Mouse (Mus musculus) heart, postnatal 36 days (tissue): Measurements from ENCODE around the gene Srr. TPM values are rescaled to one million over a fixed set of nuclear protein-coding genes. Genes with fewer than 3 reads are reported as not detected.

ENCODE experiments used
- DNase-seq, 2 experiments: peaks; one replicate each; pipeline ENCODE4 v3.0.0; 2021 to 2022
- intact Hi-C: fragments of 180-260 bp; cut with DNase I; formaldehyde crosslinking; loops from one replicate; pipeline ENCODE4 v1.15.1; 2025
- total RNA-seq, 2 experiments: library from RNA; stranded (reverse); gene quantifications; 2 replicates each; pipeline ENCODE4 v1.2.3; 2021

Gene Srr
- 10 to 100 TPM; 27.1 to 28.6 TPM for total RNA-seq

DNA sequence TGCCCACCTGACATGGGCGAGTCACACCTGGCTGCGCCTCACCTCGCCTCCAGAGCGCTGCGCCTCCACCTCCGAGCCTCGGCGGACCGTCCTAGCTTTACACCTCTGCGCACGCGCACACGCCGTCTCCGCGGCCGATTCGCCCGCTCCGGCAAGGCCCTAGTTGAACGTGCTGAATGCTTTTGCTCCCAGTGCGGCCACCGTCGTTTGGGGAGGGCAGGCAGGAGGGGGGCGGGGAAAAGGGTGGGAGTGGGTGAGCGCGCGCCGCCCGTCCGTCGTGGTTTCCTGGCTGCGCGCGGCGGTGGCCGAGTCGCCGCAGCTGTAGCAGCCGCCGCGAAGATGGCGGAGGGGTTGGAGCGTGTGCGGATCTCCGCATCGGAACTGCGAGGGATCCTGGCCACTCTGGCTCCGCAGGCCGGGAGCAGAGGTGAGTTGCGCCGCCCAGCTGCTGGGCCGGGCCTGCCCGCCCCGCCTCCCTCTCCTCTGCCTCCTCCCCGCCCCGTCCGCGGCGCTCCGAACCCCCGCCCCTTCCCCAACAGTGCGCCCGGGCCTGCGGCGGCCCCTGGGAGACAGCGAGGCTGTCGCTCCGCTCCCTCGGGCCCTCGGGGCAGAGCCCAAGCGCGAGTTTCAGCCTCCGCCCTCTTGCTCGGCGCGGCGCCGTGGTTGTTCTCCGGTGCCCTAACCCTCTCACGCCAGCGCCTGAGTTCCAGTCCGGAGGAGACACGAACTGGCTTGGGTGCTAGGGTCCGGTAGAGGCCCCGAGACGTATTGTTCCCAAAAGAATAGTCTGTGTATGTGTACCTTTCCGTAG lies at the start of gene Srr, which contains the start of gene Smg6:
Srr (minus strand) TSS at position 372 of the 811 bp plus-strand sequence.
Smg6 (plus strand) TSS at position 247 of the 811 bp plus-strand sequence.
- intact Hi-C loops: loop anchor here (5.0 kb wide), 1 partner anchor 242 kb away; the partner anchor contains the start of gene Hic1
- DNase-seq: peak; percentile 89 to 94

DNA sequence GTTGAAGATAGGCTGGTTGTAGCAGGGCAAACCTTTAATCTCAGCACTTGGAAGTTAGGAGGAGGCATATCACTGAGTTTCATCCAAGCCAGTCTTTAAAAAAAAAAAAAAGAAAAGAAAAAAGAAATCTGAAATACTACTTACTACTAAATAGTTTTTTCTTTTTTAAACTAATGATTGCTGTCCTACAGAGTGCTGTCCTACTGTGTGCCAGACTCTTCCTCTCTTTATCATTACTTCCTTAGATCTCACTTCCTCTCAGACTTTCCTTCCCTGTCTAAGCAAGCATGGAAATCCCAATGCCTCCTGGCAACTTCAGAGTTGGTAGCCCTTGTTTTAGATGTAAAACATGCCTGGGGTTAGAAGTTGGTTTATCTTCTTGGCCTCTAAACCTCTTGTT lies 48.9 kb upstream of the Srr start:
- DNase-seq: no peak
- intact Hi-C loops: no loop called here

DNA sequence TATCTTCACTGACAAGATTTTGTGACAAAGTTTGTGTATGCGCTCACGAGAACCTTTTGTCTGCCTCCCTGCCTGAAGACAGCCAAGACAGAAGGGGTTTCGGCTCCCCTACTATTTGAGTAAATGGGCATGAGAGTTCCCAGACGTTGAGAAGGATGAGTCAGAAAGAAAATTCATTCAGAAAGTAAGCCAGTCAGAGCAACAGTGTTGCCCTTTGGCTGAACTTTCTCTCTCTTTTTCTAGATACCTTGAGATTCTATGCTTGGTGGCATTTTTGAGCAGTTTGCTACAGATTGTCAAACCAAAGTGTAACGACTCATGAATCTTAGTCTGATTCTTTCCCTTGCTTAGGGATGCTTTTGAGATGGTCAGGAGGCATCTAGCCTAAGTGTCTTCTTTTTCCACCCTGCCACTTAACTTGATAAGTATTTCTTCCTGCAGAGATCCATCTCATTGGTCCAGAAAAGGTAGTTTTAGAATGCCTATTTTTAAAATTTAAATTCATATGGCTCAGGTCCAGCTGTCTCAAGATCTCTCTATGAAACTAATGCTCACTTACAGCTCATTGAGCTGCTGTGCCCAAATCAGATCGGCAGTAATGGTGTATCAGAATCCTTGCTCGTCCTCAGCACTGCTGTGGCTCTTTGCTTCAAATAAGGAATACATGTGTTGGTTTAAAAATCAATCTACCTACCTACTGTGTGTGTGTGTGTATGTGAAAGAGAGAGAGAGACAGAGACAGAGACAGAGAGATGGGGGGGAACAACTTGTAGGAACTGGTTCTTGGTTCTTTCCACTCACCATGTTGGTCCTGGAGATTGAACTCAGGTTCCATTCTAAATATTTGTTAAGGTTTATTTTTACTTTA lies 47.8 kb upstream of the Srr start:
- intact Hi-C loops: no loop called here

DNA sequence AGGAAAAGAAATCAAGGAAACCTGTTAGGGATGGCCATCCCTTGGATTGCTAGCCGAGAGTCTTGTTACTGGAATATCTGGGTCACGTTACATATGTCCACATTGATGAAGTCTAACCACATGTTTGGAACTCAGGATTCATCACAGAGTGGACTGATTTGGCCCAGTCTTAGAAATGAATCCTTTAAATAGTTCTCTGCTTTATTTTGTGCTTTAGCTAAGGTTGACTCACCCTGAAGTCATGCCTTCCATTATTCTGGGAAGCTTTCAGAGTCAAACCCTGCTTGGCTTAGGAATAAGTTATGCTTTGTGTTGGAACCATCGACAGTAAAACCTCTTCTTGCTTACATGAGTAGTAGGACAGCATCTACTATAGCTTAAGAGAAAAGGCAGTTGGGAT lies 39.8 kb upstream of the Srr start:
- intact Hi-C loops: no loop called here
- DNase-seq: no peak

More for the DNA sequence above, 47.8 kb upstream of the Srr start:
- DNase-seq: no peak

DNA sequence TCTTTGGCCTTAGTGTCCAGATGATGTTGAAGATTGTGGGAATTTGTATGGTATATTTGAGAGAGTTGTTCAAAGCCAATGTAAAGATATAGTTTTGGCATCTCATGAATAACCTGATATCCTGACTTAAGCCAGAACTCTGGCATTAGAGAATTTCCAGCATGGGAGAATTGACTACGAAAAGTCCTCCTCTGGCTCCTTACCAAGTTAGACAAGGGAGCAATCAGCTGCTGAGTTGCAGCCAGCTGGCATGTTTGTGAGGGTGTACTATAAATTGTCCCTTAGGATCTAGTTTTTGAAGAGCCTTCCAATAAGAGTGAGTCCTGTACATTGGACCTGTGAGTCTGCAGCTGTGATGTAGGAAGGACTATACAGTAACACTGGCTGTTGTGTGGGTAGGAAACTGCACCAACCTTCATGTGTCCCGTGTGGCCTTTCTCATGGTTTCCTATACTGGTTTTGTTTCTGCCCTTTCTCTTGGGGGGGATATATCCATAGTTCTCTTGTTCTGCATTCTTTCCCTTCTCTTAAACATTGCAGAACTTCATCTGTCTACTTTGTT lies 37.2 kb upstream of the Srr start:
- intact Hi-C loops: no loop called here
- DNase-seq: peak; percentile 7 to 13

DNA sequence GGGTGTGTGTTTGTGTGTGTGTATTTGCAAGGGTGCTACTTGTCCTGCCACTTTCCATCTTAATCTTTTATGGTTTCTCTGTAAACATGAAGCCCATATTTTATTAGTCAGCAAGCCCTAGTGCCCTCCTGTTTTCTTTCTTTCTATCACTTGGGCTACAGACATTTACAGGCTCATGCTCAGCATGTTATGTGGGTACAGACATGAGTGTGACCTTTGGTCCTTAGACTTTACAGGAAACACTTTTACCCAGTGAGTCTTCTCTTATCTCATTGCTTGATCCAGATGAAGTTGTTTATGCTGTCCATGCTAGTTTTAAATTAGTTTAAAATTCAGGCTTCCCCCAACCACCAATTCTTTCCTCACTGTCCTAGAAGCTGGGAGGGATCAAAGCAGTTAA lies 36.2 kb upstream of the Srr start:
- DNase-seq: no peak
- intact Hi-C loops: no loop called here

DNA sequence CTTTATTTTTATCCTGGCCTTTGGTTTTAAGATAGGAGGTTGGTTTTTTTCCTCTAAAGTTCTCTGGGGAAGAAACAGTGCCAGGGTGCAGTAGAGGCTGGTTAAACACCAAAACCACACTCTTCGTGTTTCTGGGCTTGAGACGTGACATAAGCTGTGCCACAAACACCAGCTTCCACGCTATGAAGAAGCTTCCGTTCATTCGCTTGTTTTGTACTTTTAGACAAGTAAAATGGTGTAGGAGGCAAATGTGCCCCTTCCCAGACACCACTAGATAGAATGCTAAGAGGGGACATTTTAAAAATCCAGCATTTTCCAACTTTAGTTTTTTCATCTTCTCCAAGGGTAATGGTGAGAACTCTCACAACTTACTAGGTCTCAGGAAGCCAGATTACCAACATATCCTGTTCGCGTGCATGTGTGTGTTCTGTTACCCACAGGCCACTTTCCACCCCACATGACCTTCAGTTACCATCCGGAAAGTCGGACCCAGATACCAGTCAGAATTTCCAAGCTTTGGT lies 34.3 kb upstream of the Srr start:
- DNase-seq: no peak
- intact Hi-C loops: no loop called here

DNA sequence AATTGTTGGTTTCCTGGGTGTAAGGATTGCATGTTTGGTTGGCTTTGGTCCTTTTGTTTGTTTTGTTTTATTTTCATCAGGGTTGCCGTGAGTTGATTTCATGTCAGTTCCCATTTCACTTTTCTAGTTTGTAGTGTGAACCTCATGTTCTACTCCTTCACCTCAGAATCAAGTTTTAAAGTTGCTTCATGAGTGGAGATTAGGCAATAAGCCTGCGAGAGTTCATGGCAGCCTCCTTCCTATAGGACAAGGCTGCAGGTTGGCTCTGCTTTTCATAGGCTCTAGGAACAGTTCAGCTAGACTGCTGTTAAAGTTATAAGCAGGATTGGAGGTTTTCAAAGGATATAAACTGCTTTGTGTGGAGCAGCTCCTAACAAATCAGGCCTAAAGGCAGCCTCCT lies 33.8 kb upstream of the Srr start:
- no peak for DNase-seq
- intact Hi-C loops: no loop called here

DNA sequence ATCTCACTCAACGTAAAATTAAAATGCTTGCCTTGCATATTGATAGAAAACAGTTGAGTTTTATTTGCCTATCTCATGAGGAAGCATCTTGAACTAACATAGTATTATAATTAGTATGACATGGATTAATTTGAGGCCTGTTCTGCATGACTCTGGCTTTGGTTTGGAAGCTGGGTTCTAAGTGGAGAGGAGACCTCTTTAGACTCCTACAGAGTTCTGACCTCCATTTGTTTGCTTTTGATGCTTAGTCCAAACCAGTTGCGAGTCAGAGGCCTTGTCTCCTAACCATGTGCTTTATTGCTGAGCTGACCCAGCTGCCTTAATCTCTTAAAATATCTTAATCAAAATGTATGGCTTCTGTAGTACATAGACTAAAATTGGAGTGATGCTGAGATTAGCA lies 31.9 kb upstream of the Srr start:
- no peak for DNase-seq
- intact Hi-C loops: no loop called here

DNA sequence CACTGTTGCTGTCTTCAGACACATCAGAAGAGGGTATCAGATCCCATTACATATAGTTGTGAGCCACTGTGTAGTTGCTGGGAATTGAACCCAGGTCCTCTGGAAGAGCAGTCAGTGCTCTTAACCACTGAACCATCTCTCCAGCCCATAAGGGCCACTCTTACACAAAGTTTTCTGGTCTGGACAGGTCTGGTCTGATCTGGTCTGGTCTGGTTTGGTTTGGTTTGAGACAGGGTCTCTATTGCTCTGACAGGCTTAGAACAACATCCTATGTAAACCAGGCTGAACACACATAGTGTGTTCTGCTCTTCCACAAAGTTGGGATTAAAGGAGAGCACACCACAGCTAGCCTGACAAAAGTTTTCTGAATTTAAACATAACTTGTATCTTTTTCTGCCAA lies 30.3 kb upstream of the Srr start:
- intact Hi-C loops: no loop called here
- DNase-seq: no peak

DNA sequence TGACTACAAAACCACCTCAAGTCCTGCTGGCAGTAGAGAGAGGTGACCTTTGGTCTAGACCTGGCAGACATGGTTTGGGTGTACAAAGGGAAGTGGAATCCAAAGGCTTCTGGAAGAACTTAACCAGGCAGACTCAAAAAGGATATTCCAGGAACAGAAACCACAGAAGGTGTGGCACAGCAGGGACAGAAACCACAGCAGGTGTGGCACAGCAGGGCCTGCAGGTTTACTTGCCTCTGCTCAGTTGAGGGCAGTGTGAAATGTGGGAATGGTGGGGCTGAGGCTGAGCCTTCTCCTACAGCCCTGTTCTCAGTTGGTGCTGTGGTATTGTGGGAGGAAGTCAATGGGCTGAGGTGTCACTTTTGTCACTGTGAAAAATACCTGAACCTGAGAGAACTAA lies 29.2 kb upstream of the Srr start:
- no peak for DNase-seq
- intact Hi-C loops: no loop called here

DNA sequence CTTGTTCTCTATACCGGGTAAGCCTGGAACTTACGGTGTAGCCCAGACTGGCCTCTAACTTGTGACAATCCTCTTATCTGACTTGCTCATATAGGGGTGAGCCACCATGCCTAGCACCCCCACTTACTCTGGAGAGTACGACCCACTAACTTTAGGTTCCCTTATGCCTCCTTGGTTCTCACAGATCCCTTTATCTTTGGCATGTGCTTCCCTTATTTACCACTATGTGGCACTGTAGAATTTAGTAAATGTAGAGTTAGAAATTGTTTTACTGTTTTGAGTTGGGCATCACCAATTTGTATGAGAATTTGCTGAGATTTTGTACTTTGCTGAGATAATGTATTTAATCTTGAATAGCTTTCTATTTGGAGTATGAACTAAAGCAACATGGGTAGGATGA lies 20.6 kb upstream of the Srr start:
- no peak for DNase-seq
- intact Hi-C loops: loop anchor here (1.0 to 2.0 kb wide), 3 partner anchors 34 to 344 kb away; partner anchors contain the start of gene Hic1

DNA sequence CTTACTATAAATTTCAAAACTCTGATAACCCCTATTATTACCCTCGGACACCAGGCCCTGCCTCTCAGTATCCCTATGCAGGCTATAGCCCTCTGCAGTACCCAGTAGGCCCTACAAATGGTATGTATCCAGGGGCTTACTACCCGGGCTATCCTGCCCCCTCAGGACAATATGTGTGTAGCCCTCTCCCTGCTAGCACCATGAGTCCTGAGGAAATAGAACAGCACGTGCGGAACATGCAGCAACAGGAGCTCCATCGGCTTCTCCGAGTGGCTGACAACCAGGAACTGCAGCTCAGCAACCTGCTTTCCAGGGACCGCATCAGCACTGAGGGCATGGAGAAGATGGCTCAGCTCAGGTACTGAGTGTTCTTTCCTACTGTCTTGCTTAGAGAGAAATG lies 4.6 kb upstream of the Srr start:
- no peak for DNase-seq
- intact Hi-C loops: no loop called here

DNA sequence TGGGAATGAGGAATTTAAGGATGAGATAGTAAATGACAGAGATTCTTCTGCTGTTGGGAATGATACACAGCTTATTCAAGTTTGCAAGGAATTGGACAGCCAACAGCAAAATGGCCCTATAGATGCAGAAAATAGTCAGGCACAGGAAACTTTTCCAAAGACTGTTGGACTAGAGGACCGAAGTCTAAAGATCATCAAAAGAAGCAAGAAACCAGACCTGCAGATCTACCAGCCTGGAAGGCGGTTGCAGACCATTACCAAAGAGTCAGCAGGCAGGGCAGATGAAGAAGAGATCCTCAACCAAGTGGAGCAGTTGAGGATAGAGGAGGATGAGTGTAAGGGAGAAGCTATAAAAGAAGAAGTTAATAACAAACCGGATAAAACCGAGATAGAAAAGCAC lies 3.4 kb upstream of the Srr start:
- intact Hi-C loops: loop anchor here (5.0 kb wide), 1 partner anchor 238 kb away; the partner anchor contains the start of gene Hic1
- no peak for DNase-seq

DNA sequence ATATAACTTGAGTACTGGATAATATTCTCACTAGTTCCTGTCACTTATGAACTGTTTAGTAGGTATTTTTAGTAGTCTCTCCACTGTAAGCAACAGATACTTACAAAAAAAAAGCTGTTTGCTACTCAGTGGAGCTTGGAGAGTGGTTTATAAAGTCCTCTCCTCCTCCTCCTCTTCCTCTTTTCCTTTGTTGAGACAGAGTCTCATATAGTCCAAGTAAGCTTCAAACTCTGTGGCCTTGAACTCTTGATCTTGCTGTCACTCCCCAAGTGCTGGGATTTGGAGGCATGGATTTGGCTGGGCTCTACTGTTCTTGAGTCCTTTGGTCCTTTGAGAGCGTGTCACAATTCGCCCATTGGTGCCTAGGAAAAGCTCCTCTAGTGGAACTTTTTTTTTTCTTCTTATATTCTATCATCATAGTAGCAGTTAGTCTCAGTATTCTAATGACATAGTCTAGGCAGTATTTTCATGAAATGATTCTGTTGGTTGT lies 1.5 kb upstream of the Srr start:
- no peak for DNase-seq
- intact Hi-C loops: loop anchor here (5.0 kb wide), 1 partner anchor 240 kb away; the partner anchor contains the start of gene Hic1

DNA sequence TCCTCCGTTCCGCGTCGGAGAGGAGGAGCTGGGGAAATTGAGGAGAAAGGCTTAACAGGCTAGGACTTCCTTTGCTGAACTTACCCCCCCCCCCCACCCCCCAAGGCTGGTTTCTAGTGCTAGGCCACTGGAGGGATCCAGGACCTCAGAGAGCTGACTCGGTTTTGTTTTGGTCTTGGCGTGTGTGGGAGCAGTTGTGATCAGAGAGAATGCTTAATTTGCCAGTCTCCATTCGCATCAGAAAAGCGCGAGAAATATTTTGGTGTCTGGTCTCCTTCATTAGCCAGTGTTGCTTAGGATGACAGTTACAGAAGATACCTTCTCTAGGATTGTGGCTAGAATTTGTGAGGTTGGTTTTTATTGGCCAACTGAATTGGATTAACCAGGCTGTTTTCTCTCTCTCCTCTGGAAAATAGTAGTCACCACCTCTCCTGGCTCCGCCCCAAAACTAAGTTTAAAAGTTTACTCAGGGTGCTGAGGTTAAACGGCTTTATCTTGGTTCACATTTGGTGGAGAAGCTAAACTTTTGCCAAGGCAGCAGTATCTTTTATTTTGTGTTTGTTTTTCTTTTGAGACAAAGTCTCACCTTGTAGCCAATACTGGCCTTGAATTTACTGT lies 749 bp upstream of the Srr start:
- intact Hi-C loops: loop anchor here (5.0 kb wide), 1 partner anchor 241 kb away; the partner anchor contains the start of gene Hic1
- peak; percentile 44 to 49 for DNase-seq

DNA sequence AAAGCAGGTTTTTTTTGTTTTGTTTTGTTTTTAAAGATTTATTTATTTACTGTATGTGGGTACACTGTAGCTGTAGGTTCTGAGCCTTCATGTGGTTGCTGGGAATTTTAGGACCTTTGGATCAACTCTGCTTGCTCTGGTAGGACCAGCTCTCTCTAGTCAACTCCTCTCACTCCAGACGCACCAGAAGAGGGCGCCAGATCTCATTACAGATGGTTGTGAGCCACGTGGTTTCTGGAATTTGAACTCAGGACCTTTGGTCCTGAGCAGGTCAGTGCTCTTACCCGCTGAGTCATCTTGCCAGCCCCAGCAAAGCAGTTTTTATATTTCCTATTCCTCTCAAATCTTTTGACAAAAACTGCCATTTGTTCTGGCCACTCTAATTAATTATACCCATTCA lies 1.6 kb downstream of the Srr start:
- peak; percentile 23 to 33 for DNase-seq
- intact Hi-C loops: no loop called here

DNA sequence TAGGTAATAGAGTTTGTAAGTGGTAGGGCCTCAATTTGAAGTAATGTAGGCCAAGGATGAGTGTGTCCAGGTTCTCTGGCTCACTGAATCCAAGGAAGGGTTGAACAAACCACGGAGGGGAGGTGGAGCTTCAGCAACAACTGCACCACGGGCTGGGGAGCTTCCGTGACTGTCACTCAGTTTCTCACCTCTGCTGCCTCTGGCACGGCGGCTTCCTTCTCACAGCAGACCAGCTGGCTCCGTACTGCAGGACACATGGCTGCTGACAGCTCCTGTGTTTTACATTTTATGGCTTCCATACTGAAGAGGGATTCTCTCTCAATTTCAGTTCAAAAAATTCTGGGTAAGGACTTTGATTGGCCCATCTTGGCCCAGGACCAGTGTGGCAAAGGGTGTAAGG lies 6.5 kb downstream of the Srr start:
- no peak for DNase-seq
- intact Hi-C loops: no loop called here

DNA sequence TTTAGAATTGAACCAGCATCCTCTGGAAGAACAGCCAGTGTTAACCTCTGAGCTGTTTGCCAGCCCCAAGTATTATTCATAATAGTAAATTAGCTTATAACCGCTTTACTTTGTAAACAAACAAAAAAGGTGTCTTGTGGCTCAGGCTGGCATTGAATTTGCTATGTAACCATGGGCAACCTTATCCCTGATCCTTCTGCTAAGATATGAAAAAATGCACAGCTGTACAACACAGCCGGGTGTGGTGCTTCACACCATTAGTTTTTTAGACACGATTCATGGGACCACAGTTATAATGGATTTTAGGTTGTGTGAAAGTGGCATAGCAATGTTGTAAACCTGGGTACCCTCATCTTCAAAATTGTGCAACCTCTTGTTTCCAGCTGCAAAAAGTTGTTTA lies 13.3 kb downstream of the Srr start:
- no peak for DNase-seq
- intact Hi-C loops: no loop called here

DNA sequence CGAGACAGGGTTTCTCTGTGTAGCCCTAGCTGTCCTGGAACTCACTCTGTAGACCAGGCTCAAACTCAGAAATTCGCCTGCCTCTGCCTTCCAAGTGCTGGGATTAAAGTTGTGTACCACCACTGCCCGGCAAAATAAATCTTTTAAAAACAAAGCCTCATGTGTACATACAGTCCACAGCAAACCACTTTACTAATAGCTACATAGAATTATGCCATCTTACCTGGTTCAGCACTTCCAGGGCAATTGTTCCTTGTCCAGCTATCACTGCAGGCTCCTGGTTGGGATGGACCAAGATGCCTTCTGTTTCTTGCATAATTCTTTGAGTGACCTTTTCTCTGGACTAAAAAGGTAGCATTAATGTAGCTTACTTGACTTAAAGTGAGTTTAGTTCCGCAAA lies 15.8 kb downstream of the Srr start:
- DNase-seq: no peak
- intact Hi-C loops: no loop called here
